Mouse (Mus musculus) adrenal gland, adult (tissue): ENCODE data around the gene Fam135a.
"Not testable (repeated sequence)": the region's sequence is repeated elsewhere in the genome, so short reads cannot be mapped to it uniquely, and the experiment has no call there.

Experiments
- DNase-seq, 2 experiments: peaks; one replicate each; pipeline ENCODE4 v3.0.0; 2022 to 2023; ENCODE audit warnings: low spot score in 1 of 2; ENCODE audit not compliant: inconsistent age in 2 of 2

The Fam135a gene

DNA sequence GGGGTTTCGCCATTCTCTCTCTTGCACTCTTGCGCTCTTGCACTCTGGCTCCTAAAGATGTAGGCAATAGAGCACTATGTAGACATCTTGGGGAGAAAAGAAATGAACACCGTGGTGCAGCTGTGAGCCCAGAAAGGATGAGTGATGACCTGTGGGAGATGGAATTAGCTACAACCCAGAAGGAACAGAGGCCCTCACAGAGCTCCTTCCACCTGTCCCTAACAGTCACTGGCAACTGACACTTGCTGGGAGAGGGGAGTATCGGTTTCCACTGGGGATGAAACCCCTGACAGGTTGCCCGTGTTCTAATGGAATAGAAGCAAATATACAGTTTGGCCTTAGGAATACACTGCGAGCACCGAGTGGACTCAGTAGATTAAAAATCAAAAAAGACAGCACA is 31.3 kb downstream of the Fam135a start:
- DNase-seq = no peak

DNA sequence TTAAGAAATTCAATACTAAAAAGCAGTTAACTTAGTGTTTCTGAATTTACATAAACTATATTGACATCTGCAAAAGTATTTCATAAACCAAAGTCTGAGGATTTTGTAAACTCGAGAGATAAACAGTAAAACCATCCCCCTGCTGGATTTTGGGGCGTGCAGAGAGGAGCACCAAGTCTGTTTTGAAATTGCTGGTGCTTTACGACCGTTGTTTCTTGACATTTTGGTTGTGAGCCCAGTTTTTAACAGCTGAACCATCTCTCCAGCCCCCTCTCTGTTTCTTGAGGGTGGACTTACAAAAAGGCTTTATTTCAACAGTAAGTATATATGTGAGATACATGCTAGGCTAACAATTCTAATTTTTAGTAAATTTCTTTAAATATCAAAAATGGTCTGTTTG is 33.4 kb downstream of the Fam135a start:
- DNase-seq = no peak

DNA sequence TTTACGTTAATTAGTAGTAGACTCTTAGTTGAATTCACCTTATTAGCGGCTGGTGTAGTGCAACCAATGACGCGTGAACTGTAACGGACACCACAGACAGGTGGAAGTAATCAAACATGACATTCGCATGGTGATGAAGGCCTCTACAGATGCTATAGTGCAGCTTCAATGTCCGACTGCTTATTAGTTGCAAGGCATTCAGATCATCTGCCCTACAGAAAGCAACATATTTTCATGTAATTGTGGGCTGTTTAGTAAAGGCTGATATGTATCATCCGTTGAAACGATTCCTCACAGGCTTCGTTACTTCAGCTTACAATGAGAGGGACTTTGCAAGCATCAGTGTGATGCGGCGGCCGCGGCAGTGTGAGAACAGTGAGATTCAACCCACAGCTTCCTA is 44.4 kb downstream of the Fam135a start:
- no peak for DNase-seq

DNA sequence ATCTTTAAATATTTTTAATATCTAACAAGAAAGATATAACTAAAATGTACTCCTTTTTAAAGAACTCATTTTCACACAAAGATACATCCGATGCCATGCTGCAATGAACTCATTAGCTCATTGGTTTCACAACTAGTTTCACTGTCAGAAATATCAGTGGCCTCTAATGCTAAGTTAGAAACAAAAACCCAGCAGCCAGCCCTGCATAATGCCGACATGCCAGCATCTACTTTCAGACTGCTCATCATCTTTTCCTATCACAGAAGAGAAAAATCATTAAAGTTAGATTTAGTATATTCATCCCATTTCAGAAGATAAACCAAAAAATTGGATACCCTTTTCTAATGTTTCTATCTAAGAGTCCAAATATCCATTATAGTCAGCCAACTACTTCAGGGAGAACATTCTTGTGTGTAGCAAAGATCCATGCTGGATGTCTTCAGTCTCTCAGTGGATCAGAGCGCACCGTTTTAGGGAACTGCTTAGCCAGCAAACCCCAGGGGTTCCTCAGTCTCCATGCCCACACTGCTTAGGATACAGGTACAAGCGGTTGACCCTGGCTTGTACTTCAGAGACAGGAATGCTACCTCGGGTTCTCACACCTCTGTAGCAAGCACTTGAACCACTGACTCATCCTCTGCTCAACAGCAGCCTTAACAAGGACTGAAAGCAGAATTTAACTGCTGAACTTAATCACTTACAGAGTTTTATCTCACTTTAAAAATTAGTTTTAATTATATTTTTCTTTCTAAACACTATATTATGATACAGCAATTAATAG is 53.2 kb downstream of the Fam135a start:
- no peak for DNase-seq

DNA sequence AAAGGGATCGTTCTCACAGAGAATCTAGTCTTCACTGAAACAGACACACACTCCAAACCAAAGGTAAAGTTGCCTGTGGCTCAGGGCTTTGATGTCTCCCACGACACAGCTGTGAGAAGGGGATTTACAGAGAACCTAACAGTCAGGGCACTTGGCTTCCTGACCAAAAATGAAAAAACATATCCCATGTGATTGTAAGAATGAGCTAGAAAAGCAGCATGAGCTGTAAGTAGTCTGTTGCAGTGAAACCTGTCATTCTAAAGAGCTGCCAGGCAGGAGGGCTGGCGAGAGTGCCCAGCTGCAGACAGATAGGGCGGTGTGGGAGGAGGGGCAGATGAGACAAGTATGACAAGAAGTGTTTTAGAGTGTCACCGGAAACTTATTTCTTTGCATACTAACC is 54.5 kb downstream of the Fam135a start:
- DNase-seq = no peak

DNA sequence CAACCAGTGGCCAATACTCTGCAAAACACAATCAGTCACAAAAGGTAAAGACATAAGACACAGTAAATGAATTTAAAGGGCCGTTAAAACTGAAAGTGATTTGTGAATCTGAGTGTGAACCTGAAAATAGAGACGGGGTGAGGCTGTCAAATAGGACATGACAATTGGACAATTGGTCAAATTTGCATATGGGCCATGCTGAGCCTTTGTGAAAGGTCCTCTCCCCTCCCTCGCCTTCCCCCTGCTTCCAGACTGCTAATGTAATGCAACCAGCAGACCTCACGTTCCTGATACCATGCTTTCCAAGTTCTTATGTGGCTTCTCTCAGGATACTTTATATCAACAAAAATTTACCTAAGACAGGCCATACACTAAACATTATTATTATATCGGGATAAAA is 57.1 kb downstream of the Fam135a start:
- no peak for DNase-seq

DNA sequence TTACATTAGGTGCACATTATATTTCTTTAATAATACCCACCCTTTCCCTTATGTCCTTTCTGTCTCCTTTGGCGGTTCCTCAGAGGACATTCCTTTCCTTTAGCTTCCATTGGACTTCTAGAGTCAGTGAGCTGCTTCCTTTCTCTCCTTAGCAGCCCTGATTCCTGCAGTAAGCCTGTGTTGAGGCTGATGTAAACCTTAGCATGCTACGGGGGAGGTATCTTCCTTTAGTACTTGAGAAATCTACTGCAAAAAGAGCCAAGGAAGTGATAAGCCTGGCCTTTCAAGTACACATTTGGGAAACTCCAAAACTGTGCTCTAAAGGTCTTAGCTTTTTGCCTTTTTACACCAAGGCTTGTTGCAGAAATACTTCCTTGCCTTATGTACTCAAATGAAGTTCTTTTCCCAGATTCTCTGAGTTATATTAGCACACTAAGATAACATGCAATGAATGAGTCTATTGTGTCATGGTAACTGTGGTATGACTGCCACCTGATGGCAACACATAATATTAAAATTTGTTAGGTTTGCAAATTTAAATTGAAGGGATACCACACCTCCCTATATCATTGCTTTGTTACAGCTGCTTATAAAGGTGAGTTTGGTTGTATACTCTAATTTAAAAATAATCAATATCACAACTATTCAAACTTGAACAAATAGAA is 66.2 kb downstream of the Fam135a start:
- no peak for DNase-seq

DNA sequence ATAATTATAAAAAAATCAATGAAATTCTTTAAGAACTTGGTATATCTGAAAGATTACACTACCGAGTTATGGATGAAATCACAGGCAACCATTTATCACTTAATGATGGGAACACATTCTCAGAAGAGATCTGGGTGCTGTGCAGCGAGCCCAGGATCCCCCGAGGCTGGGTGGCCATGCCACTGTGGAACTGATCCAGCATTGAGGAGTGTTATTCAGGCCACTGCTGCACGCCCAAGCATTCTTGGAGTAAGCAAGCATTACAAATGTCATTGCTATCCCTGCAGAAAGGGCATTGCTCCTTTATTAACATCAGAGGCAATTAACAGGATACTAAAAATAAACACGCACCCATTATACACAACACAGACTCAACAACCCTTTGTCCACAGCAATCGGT is 89.3 kb downstream of the Fam135a start:
- DNase-seq = no peak

DNA sequence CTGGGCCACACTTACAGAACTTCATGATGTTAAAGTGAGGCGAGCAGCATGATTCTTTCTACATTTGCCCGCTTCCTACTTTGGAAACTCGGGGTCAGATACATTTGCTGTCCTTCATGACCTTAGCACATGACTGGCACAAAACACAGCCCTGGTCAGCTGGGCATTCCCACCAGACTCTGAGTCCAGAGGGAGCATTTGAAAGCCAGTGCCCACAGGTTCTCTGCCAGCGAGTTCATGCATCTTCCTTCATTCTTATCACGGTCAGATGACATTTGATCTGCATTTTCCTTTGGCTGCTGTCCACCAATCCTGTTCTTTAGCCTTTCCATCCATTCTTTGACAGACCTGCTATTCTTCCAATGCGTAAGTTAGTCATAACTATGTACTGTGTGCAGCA is 90.1 kb downstream of the Fam135a start:
- DNase-seq = peak in 1 of 2 experiments; percentile 30

DNA sequence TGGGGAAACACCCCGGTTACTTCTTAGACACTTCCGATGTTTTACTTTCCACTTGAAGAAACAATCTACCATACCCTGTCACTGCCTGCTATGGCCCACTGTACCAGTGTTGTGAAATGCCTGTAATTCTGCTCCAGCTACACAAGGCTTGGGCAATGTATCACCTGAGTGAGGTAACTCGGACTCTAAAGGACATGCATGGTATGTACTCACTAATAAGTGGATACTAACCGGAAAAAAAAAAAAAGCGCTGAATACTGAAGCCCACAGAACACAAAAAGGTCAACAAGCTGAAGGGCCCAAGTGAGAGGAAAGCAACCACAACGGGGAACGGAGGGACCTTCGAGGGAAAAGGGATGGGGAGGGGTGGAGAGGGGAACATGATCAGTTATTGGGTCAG is 92.5 kb downstream of the Fam135a start:
- DNase-seq = no peak

DNA sequence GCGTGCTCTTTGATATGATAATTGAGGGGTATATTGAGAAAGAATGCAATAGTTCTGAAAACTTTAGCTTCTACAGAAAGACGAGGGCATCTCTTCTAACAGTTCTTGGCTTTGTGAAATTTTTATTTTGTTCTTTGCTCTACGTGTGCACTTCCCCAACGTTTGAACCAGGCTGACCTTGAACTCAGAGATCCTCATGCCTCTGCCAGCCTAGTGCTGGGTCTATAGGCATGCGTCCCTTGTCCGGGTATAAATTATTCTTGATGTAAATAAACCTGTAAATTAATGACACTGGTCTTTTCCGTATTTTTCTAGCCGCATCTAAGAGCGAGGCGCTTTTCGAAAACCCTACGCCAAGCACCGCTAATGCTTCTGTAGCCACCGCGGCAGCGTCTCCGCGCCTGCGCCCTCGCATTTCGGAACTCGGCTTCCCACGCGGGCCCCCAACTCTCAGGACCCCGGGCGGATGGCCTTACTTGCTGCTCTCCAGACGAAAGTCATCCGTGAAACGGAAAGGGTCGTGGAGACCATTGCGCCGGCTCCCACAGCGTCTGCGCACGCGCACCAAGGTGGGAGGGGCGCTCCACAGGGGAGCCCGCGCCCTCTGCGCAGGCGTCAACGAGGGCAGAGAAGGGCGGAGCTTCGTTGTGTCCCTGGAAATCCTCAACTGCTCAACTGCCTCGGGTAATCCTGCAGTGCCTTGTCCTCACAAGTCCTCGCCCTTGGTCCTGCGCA is 94.9 kb downstream of the Fam135a start, which contains the start of gene Sdhaf4:
TSS of gene Sdhaf4 (minus strand) at position 587 of the 735 bp plus-strand sequence.
- DNase-seq = peak; percentile 93 to 98

DNA sequence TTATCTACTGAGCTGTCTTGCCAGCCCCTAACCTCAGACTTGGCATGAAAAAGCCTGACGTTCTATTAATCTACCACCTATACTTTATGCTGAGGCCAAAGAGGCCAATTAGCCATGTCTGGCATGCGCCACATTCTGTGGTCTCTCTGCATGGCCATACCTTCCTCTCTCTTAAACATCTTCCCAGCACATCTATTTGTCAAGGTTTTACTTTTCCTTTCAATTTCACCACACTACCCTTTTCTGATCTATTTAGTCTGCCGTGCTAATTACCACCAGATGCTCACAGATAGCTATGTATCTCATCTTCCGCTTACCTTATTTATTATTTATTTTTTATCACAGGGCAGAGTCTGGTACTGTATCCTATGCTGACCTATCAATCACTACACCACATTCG is 100.8 kb downstream of the Fam135a start:
- no peak for DNase-seq

DNA sequence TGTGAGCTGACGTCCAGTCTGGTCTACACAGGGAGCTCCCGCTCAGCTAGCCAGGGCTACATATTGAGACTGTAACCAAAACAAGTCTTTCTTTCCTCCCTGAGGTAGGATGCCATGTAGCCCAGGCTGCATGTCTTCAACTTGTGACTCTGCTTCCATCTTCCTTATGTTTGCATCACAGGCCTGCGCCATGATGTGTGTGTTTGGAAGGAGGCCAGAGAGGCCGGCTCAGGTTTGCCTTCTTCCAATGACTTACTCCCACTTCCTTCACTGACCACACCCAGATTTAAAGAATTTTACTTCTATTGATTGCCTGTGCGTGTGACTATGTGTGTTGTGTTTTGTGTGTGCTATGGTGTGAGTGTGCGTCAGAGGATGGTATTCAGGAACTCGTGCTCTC is 101.3 kb downstream of the Fam135a start:
- no peak for DNase-seq

DNA sequence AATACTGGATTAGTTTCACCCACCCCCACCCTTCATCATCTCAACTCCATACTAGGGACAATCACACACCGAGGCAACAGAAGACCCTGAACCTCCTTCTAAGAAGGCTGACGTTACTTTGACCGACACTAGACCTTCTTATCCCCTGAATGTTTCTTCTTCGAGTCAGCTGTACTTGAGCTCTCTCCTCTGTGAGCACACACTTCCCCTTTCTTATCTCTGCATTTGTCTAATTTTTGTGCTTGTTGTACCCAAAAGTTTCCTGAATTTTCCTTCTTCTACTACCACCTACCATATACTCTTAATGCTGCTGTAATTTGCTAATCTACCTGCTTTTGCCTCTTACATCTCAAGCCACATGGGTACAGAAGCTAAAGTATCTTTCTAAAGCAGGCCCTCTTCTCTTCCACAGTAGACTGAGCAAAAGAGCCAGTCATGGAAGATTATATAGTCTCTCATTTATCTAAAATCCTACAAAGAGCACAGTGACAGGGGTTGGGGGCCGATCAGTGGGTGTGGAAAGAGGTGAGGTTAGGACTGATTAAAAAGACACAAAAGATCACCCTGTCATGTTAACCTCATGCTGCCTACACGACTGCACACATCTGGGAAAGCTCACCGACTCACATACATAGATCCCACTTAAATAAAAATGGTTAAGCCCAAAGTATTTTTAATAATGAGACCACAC is 101.9 kb downstream of the Fam135a start:
- DNase-seq = no peak

DNA sequence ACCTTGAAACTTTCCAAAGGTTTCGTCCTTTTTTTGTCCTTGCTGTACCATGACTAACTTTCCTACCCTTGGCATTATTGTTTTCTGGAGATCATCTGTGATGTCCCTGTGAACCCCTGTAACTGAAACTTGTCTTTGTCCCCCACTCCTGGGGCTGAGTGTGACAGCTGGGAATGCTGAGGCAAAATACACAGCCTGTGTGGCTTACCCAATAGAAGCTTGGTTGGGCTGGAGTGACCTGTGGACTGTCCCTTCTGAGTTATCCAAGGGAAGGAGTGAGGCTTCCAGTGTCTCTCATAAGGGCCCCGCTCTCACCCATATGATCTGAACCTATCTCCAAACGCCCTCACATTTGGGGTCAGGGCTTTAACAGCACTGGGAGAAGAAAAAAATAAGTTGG is 102.6 kb downstream of the Fam135a start:
- no peak for DNase-seq

DNA sequence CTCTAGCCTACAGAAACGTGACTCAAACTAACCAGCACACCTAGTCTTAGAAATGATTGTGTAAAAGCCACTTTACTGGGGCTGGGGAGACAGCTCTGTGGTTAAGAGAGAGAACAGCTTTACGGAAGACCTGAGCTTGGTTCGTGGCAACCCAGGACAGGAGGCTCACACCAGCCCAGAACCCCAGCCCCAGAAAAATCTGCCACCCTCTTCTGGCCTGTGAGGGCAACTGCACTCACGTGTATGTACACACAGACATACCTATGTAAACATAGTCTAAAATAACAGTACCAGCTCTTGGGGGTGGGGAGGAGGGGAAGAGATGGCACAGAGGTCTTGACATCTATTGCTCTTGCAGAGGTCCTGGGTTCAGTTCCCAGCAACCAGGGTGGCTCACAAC is 104.7 kb downstream of the Fam135a start:
- DNase-seq = no peak

DNA sequence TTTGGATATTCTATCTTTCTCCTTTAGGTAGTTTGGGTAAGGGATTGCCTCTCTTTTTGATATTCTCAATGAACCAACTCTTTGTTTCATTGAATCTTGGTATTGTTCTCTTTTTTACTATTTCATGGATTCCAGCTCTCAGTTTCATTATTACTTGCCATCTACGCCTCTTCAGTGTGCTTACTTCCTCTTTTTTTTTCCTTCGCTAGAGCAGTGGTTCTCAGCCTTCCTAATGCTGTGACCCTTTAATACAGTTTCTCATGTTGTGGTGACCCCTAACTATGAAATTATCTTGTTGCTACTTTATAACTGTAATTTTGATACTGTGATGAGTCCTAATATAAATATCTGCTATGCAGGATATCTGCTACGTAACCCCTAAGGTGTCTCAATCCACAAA is 117.0 kb downstream of the Fam135a start:
- no peak for DNase-seq

DNA sequence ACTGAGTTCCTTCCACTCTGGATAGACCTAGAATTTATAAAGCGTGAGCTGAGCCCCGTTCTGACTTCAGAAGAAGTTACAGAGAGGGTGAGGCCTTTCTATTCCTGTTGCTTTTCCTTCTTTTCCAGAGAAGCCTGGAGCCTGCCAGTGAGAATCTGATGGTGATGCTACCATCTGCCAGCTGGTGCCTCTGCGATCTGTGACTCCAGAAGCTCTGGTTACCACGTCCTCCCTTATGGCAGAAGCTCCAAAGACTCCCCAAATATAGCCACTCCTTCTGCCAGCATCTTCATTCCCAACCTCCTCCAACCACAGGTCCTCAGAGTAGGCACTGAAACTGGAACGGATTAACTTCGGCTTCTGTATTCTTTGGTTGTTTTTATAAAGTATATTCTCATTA is 121.9 kb downstream of the Fam135a start:
- no peak for DNase-seq

DNA sequence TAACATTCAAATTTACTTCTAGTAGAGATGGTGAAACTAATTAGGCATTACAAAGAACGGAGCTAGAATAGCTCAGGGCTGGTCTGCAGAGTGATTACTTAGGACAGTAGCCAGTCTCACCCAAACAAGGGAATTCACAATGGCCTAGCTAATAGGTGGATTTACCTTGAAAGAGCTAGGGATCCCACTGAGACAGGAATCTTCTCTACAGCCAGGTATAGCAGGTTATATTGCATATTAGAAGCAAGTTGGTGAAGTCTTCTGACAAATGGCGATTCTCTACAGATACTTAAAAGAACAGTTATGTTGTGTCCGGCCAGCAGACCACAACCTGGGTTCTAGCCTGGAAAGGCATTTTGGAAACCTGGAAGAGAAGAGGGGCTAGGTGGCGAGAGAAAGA is 129.0 kb downstream of the Fam135a start:
- DNase-seq = not testable (repeated sequence)

DNA sequence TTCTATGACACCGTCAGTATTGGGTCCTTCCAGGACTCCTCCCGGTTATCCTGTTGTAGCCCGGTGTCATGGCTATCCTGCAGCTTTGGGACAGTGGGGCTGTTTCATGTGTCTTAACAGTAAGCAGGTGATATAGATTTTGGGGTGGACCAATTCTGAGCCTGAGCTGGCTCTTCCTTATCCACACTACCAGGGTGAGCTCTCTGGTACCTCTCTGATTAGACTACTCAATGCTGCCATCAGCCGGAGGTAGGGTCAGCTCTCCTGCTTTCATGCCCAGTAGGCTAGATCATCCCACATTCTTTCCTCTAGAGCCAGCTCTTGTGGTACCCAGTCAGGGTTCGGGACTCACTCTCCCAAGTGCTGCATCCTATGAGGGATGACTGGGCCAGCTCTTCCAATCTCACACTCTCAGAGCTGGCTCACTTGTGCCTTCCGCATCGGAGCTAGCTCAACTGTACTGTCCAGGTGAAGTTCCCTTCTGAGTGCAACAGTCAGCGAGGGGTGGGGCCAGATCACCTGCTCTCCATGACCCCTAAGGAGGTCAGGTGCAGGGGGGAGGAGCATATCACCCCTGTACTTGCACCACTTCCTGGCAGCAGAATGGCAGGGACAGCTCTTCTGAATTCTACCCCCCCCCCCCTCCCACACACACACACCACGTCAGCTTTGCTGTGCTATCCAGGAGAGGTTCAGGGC is 132.0 kb downstream of the Fam135a start:
- DNase-seq = no peak

DNA sequence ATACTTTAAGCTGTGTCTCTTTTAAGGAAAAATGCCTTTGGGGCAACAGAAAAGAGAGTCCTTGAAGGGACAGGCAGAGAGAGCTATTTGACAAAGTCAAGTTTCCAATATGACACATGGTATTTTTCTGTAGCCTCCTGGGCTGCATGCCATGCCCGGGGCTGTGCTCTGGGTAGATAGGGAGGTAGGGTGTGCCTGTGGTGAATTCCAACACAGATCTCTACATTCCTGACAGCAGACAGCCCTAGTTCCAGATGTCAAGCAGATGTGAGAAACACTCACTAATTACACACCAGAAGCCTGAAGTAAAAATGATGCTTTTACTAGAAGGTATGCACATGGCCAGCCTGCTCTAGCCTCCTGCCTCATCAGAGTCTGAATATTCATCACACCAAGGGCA is 133.9 kb downstream of the Fam135a start:
- no peak for DNase-seq
